Mouse (Mus musculus) liver, embryonic 12.5 days (tissue): Measurements from ENCODE around the gene Chp2. TPM values are rescaled to one million over a fixed set of nuclear protein-coding genes. Genes with fewer than 3 reads are reported as not detected.

Source experiments
- polyA plus RNA-seq: library from polyadenylated mRNA; unstranded; fragments of >200 nt; fragmentation: Nextera tagmentation; extraction: Ambion mirVana; gene quantifications from 2 replicates; pipeline ENCODE4 v1.2.1, GENCODE M21; 2016

Chp2 gene
- polyA plus RNA-seq, 1 experiment from 2014 or later, result 0.21 TPM

Other genes with a start within 250 kb of the Chp2 start
- 15.1 and 16.7 TPM in 2 replicates for gene Cog7, start 237.8 kb upstream of the Chp2 start, polyA plus RNA-seq
- gene Gga2, start 198.3 kb upstream of the Chp2 start, polyA plus RNA-seq, result 65.3 and 68.4 TPM in 2 replicates
- 38.3 and 41.1 TPM in 2 replicates for gene Ubfd1, start 152.3 kb upstream of the Chp2 start, polyA plus RNA-seq
- 10.3 and 10.8 TPM in 2 replicates for gene Ears2, start 152.2 kb upstream of the Chp2 start, polyA plus RNA-seq
- 562 and 614 TPM in 2 replicates for gene Ndufab1, start 117.6 kb upstream of the Chp2 start, polyA plus RNA-seq
- 20.3 and 21.4 TPM in 2 replicates for gene Palb2, start 86.5 kb upstream of the Chp2 start, polyA plus RNA-seq
- 58.4 and 60.8 TPM in 2 replicates for gene Dctn5, start 86.5 kb upstream of the Chp2 start, polyA plus RNA-seq
- gene Plk1, start 60.1 kb upstream of the Chp2 start, polyA plus RNA-seq, result 147 and 151 TPM in 2 replicates
- gene Ern2, start 33.3 kb upstream of the Chp2 start, polyA plus RNA-seq, result 0.05 TPM in 1 of 2 replicates, not detected in the other
- 2.0 and 2.3 TPM in 2 replicates for gene Prkcb, start 69.3 kb downstream of the Chp2 start, polyA plus RNA-seq